Mouse (Mus musculus) frontal cortex, postnatal 14 days (tissue): ENCODE measurements around the gene Vdac1.
A peak's percentile ranks its signal among the peaks of the same experiment; 100 is the strongest.

Experiments used
- DNase-seq, 2 experiments: peaks; one replicate each; pipeline ENCODE4 v3.0.0; 2022; ENCODE audit warnings: low spot score in 2 of 2

Gene Vdac1

GRCm38 (mm10) chr11:52360471-52361277 lies at the start of gene Vdac1:
Gene Vdac1, plus strand, starts transcription at chr11:52360860.
- DNase-seq = peak; percentile 84 to 86

GRCm38 (mm10) chr11:52314102-52314793 lies 46.4 kb upstream of the Vdac1 start:
- DNase-seq = no peak

- no peak for DNase-seq
Observed at GRCm38 (mm10) chr11:52318445-52318844, 42.2 kb upstream of the Vdac1 start.

- DNase-seq = no peak
Observed at GRCm38 (mm10) chr11:52319664-52320063, 41.0 kb upstream of the Vdac1 start.

- DNase-seq = no peak
Observed at GRCm38 (mm10) chr11:52320529-52320928, 40.1 kb upstream of the Vdac1 start.

- no peak for DNase-seq
Observed at GRCm38 (mm10) chr11:52321540-52321939, 39.1 kb upstream of the Vdac1 start.

GRCm38 (mm10) chr11:52324442-52325367 lies 36.0 kb upstream of the Vdac1 start:
- DNase-seq = no peak

- DNase-seq = no peak
Observed at GRCm38 (mm10) chr11:52327313-52327712, 33.3 kb upstream of the Vdac1 start.

- DNase-seq = no peak
Observed at GRCm38 (mm10) chr11:52332421-52333118, 28.1 kb upstream of the Vdac1 start.

- peak in 1 of 2 experiments; percentile 18 for DNase-seq
Observed at GRCm38 (mm10) chr11:52333616-52334015, 27.0 kb upstream of the Vdac1 start.

- DNase-seq = no peak
Observed at GRCm38 (mm10) chr11:52335263-52335662, 25.4 kb upstream of the Vdac1 start.

GRCm38 (mm10) chr11:52335924-52336323 lies 24.7 kb upstream of the Vdac1 start:
- DNase-seq = peak in 1 of 2 experiments; percentile 34

- no peak for DNase-seq
Observed at GRCm38 (mm10) chr11:52337651-52338295, 22.9 kb upstream of the Vdac1 start.

GRCm38 (mm10) chr11:52338351-52338750 lies 22.3 kb upstream of the Vdac1 start:
- DNase-seq = no peak

- DNase-seq = no peak
Observed at GRCm38 (mm10) chr11:52339098-52339497, 21.6 kb upstream of the Vdac1 start.

GRCm38 (mm10) chr11:52339512-52339911 lies 21.1 kb upstream of the Vdac1 start:
- DNase-seq = no peak

GRCm38 (mm10) chr11:52340123-52340864 lies 20.4 kb upstream of the Vdac1 start:
- no peak for DNase-seq

GRCm38 (mm10) chr11:52341001-52341400 lies 19.7 kb upstream of the Vdac1 start:
- no peak for DNase-seq

GRCm38 (mm10) chr11:52341476-52341875 lies 19.2 kb upstream of the Vdac1 start:
- DNase-seq = no peak

GRCm38 (mm10) chr11:52342296-52342695 lies 18.4 kb upstream of the Vdac1 start:
- DNase-seq = no peak
